Mouse (Mus musculus) cerebellum, adult 2 months (tissue): ENCODE measurements at regions not wholly inside any gene's neighbourhood (a gene's known extent, or its start where the extent isn't known, plus 50 kb on each side); places are given as distances from the start of the nearest gene placed in this dataset.

Source experiments
- DNase-seq, 2 experiments: peaks; one replicate each; pipeline ENCODE4 v3.0.0; 2021
- H3K27ac ChIP-seq: fragments of 200-500 bp; 2 replicates; pipeline ENCODE4 v1.5.1; 2012; ENCODE audit warnings: low read length, control low read depth, inconsistent platforms; ENCODE audit not compliant: insufficient read depth
- H3K27me3 ChIP-seq: fragments of 200-500 bp; 2 replicates; pipeline ENCODE4 v1.6.1; 2012; ENCODE audit warnings: inconsistent platforms, mild to moderate bottlenecking, low read length, moderate library complexity; ENCODE audit not compliant: control insufficient read depth, insufficient read depth
- H3K4me1 ChIP-seq: fragments of 200-500 bp; 2 replicates; pipeline ENCODE4 v1.6.1; 2011; ENCODE audit warnings: low read length; ENCODE audit not compliant: control insufficient read depth, insufficient read depth
- H3K4me3 ChIP-seq: fragments of 200-500 bp; replicated peaks from 2 replicates; pipeline ENCODE3; 2011; ENCODE audit warnings: mild to moderate bottlenecking, low read depth, low read length, control low read depth; ENCODE audit not compliant: insufficient read depth
- CTCF ChIP-seq: fragments of 200-500 bp; IDR thresholded peaks from 2 replicates; pipeline ENCODE4 v1.5.1; 2011; ENCODE audit warnings: low read depth, mild to moderate bottlenecking, control low read depth, low read length, moderate library complexity, borderline replicate concordance; ENCODE audit not compliant: insufficient read depth
- POLR2A ChIP-seq: fragments of 200-500 bp; IDR thresholded peaks from 2 replicates; pipeline ENCODE4 v1.6.1; 2011; ENCODE audit warnings: low read length, control low read depth, borderline replicate concordance; ENCODE audit not compliant: insufficient read depth
- WGBS: fragments of 180-500 bp; shearing (Covaris S2); methylation state at CpG from one replicate; pipeline ENCODE4 v1.1.7; 2018; 5-methylcytosine and 5-hydroxymethylcytosine counted together

DNA sequence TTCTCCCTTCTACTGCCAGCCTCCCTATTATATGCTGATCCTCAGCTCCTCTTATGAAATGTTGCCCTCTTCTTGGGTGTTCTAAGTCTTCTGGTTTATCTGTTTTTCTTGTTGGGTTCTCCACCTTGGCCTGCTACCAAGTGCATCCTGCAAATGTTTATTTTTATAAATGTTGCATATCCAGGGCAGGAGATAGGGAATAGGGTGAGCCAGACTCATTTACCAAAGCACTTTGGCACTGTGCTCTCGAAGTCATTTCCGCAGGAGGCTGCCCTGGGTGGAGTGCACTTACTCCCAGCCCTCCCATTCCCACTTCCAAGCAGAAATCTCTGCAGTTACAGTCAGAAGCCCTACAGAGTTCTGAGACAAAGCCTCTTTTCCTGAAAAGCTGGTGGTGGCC, 249.5 kb upstream of the Pappa start:
- H3K4me1 ChIP-seq = no peaks in the 10 kb centered on the region
- TF ChIP-seq POLR2A (no peak), CTCF (no peak)
- 62% methylated on average over 2 of the region's 2 CpGs for whole genome bisulfite sequencing
- H3K27ac ChIP-seq = no peak overlapping the region
- DNase-seq = no peak
- H3K27me3 ChIP-seq = no peaks in the 10 kb centered on the region
- no peak overlapping the region for H3K4me3 ChIP-seq

DNA sequence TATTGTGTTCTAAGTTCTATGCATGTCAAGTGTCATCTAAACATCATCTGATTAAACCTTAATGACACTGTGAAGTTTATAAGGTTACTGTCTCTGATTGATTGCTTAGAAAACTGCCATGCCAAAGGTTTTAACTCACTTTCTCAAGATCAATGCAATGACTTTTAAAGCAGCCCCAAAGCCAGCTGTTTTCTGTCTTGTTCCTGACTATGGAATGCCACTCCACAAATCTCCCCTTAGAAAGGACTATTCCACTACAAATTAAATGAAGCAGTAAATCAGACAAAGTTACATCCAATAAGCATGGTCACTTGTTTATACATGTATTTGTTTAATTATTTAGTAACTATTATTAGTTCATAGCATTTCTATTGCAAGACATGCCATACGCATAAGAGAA, 247.1 kb upstream of the Pappa start:
- Histone ChIP-seq H3K27me3 (no peaks in the 10 kb centered on the region), H3K4me3 (no peak overlapping the region), H3K4me1 (no peaks in the 10 kb centered on the region), H3K27ac (no peak overlapping the region)
- DNase-seq = no peak
- TF ChIP-seq CTCF (no peak), POLR2A (no peak)
- 95% methylated on average over 1 of the region's 1 CpGs for WGBS

GRCm38 (mm10) chr4:64897935-64898334, 226.0 kb upstream of the Pappa start:
- no peak for TF ChIP-seq POLR2A
- TF ChIP-seq CTCF = no peak
- H3K4me3 ChIP-seq = no peak overlapping the region
- no peak overlapping the region for H3K27ac ChIP-seq
- no peak for DNase-seq
- H3K4me1 ChIP-seq = no peaks in the 10 kb centered on the region
- WGBS = 72% methylated on average over 3 of the region's 3 CpGs
- H3K27me3 ChIP-seq = no peaks in the 10 kb centered on the region

- no peak for DNase-seq
- 74% methylated on average over 5 of the region's 5 CpGs for WGBS
- Histone ChIP-seq H3K4me1 (no peaks in the 10 kb centered on the region), H3K27me3 (no peaks in the 10 kb centered on the region), H3K4me3 (no peak overlapping the region), H3K27ac (no peak overlapping the region)
- TF ChIP-seq POLR2A = no peak
- TF ChIP-seq CTCF = no peak
Measured at GRCm38 (mm10) chr4:64901091-64901845, 222.7 kb upstream of the Pappa start.

GRCm38 (mm10) chr4:64923751-64924150, 200.2 kb upstream of the Pappa start:
- Histone ChIP-seq H3K27me3 (no peaks in the 10 kb centered on the region), H3K4me3 (no peak overlapping the region), H3K27ac (no peak overlapping the region), H3K4me1 (no peaks in the 10 kb centered on the region)
- DNase-seq = peak; percentile 2 to 11
- no peak for TF ChIP-seq CTCF
- TF ChIP-seq POLR2A = no peak

GRCm38 (mm10) chr4:64928553-64928952, 195.4 kb upstream of the Pappa start:
- WGBS = 35% methylated on average over 2 of the region's 2 CpGs
- H3K27ac ChIP-seq = no peak overlapping the region
- TF ChIP-seq POLR2A (no peak), CTCF (no peak)
- H3K27me3 ChIP-seq = no peaks in the 10 kb centered on the region
- no peak overlapping the region for H3K4me3 ChIP-seq
- H3K4me1 ChIP-seq = no peaks in the 10 kb centered on the region
- no peak for DNase-seq

DNA sequence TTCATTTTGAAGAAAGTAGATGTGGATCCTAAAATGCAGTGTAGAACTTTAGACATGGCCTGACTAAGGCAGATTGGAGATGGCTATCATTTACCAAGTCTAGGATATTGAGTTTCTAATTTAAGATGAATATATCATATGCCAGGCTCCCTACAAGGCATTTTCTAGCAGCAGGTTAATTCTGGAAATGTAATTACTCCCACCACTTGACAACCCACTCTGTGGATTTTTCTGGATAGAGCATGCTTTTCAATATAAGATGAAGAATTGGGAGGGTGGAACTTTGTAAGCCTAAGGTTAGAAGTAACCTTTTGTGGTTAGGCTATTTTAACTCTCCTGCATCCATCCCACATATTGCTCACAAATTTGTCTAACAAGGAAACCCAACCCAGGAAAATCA, 178.4 kb upstream of the Pappa start:
- Histone ChIP-seq H3K27ac (no peak overlapping the region), H3K4me1 (no peaks in the 10 kb centered on the region), H3K4me3 (no peak overlapping the region), H3K27me3 (no peaks in the 10 kb centered on the region)
- TF ChIP-seq CTCF = no peak
- no peak for DNase-seq

GRCm38 (mm10) chr4:64952651-64953050, 171.3 kb upstream of the Pappa start:
- no peaks in the 10 kb centered on the region for H3K4me1 ChIP-seq
- DNase-seq = no peak
- H3K4me3 ChIP-seq = no peak overlapping the region
- TF ChIP-seq CTCF (no peak), POLR2A (no peak)
- H3K27me3 ChIP-seq = no peaks in the 10 kb centered on the region
- H3K27ac ChIP-seq = no peak overlapping the region
